Mouse (Mus musculus) kidney, adult 8-10 months (tissue): ENCODE results near the gene Myod1.

Experiments
- DNase-seq, 2 experiments: peaks; one replicate each; pipeline ENCODE4 v3.0.0; 2022

Myod1 gene

DNA sequence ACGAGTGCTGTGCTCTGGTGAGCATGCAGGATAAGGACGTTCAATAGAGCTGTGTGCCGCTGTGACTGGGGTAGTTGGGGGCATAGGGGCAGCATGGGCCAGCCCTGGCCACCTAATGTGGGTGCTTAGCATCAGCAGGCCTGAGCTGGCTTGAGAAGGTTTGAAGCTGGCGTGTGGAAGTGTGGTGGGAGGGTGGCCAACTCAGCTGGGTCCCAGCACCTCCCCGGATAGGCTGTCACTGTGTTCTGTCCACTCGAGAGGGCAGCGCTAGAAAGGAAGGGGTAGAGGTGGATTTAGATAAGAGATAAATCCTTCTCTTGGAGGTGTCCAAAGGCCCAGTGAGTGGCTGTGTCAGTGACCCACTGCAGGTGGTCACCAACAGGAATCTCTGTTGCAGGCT lies 41.2 kb downstream of the Myod1 start:
- no peak for DNase-seq

DNA sequence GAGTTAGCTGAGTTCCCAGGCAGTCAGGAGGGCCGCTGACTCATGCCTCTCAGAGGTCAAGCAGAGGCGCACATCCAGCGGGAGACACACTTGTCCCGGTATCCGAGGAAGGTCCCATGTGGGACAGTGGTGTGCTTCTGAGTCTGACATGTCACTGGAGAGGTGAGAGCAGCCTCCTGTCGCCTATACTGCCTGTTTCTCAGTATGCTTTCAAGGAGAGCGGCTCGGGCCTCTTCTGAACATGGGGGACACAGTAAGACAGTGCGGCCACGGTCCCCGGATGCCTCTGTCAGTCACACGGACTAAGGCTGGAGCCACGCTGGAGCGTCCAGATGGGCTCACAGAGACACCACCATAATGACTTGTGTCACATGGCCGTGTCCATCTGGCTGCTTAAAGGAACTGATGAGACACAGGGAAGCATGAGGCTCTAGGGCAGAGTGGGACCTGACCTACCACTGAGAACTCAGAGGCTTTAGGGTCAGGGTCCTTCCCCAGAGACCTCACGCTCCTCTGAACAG lies 41.9 kb downstream of the Myod1 start:
- DNase-seq: no peak

DNA sequence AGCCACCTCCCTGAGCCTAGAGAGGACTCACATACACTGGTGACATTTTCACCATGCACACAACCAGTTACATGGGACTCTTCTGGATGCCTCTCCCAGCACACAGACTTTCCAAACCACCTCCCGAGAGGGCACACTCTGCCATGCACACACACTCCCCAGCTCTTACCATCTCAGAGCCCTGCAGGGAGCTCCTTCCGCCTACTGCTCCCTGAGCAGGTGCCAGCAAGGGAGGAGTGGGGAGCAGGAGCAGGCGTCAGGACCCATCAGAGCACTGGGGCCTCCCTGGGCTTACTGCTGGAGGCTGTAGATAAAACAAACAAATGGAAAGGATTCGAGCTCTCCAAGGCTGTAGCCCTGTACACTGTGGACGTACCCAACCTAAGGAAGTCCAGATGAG lies 45.3 kb downstream of the Myod1 start:
- no peak for DNase-seq

DNA sequence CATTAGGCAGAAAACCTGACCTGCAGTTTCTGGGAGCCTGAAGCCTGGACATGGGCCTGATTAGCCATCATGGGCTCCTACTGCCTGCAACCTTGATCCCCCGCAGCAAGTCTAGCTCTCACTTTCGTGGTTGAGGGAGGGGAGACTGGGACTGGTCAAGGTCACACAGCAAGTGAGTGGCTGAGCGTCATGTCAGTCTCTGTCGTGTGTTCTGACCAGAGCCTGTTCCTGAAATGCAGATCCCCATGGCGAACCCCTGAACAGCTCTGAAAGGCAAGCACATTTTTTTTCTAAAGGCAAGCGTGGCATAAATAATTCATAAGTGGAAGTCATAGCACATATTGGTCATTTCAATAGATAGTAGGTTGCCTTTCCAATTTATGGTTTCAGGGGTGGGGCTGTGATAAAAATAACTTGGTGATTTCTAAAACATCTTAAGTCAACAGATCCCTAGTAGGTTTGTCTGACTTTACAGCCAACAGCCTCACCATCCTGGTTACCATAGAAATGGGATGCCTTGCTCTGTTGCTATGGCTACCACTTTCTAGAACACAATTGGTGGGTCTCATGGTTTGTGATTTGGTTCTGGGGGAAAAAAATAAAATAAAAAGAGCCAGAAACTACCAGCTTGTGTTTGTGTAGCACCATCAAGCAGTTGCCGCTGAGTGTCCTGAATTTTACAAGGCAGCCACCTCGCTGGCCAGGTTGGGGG lies 45.9 kb downstream of the Myod1 start:
- no peak for DNase-seq

DNA sequence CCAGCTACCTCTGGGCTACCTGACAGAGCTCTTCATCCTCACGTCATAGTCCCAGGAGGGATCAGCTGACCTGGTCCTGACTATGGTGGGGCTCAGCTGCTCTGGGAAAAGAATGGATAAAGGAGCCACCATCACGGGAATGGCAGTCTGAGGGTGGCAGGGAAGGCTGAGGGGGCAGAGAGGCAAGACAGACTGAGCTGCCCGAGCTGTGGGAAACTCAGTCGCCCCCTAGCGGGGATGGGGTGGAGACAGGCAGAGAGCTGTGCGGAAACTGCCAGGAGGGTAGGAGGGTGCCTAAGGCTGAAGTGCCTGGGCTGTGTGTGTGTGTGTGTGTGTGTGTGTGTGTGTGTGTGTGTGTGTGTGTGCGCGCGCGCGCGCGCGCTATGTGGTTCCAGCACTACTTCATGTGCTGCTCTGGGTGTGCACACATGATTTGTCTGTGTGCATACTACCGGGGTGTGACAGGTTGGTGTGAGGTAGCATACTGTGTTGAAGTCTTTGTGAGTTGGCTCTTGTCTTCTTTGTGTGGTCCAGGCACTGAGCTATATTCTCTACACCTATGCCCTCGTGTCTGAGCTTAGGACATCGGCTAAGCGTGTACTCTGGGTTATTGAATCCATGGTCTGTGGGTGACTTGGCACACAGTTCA lies 46.6 kb downstream of the Myod1 start:
- DNase-seq: peak in 1 of 2 experiments; percentile 36

DNA sequence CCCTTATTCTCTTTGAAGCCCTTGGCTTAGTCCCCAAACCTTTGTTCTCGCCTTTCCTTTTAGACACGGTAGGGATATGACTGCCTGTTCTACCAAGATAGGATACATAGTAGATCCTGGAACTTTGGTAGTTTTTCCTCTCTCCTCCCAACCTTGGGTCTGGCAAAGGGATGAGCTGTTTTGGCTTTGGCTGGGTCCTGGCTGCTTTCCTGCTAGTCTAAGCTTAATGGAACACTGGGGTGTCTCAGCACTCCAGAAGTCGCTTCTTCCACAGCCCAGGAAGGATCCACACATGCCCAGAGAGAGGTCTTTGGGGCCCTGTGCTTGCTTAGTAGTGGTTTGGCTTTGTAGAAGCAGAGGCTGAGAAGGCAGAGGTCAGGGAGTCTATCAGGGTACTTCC lies 47.7 kb downstream of the Myod1 start:
- DNase-seq: no peak

DNA sequence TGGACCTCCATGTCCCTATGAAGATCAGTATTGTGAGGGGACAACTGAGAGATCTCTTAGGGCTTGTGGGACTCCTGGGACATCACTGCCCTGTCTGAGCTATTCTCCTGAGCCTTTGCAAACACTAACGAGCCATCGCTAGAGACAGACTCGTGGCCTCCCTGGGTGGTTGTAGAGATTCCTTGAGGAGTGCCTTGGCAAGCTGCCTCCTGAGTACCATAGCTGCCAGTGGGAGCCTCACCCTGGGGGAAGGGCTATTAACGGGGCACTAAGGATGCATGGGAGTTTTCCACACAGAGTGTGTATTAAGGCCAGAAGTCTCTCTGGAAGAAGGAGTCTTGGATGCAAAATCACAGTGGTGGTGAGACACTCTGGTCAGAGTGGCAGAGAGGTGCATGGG lies 48.7 kb downstream of the Myod1 start:
- no peak for DNase-seq
